Mouse (Mus musculus) heart, postnatal 0 days (tissue): ENCODE measurements at regions not wholly inside any gene's neighbourhood (a gene's known extent, or its start where the extent isn't known, plus 50 kb on each side); places are given as distances from the start of the nearest gene placed in this dataset.

Source experiments
- CTCF ChIP-seq: IDR thresholded peaks from 2 replicates; pipeline ENCODE4 v1.5.1; 2016; ENCODE audit warnings: antibody characterized with exemption, control low read depth, low read depth
- EP300 ChIP-seq: IDR thresholded peaks from 2 replicates; pipeline ENCODE4 v1.6.1; 2016; ENCODE audit warnings: antibody characterized with exemption, low read depth

DNA sequence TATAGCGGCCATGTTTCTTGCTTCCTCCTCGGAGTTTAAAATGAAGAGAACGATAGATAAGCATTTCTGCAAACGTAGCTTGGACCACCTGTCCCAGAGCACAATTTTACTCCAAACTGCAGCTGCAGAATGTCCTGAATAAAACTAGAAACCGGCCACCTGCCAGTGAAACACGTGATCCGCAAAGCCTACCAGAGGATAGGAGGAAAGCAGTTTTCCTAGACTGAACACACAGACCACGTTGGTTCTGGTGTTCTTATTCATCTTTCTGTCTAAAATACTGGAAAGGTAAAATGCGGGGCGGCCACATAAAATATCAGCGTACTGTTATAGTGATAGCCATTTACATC is 80.4 kb downstream of the Arrdc3 start:
- no peak for TF ChIP-seq CTCF
- TF ChIP-seq EP300: no peak
